Mouse (Mus musculus) CH12.LX (cell line): ENCODE measurements around the gene Smg5. TPM values are rescaled to one million over a fixed set of nuclear protein-coding genes. Genes with fewer than 3 reads are reported as not detected.

ENCODE experiments used
- DNase-seq: peaks from one replicate; pipeline ENCODE4 v3.0.0-alpha.2; 2013; ENCODE audit errors: extremely low read depth
- H3K27ac ChIP-seq: 2 replicates; pipeline ENCODE4 v1.5.1; 2012; ENCODE audit warnings: low read depth, mild to moderate bottlenecking, control low read depth, moderate library complexity; ENCODE audit not compliant: insufficient read depth
- H3K27me3 ChIP-seq: replicated peaks from 2 replicates; pipeline ENCODE3; 2012; ENCODE audit warnings: inconsistent platforms
- H3K36me3 ChIP-seq, 2 experiments: replicated peaks in 1 of 2; 2 replicates each; pipeline versions ENCODE3 to v1.6.1; 2012; ENCODE audit warnings: inconsistent platforms in 1 of 2, low read length in 1 of 2, mild to moderate bottlenecking in 1 of 2, mixed read lengths in 1 of 2, moderate library complexity in 1 of 2; ENCODE audit not compliant: control insufficient read depth in 1 of 2, insufficient read depth in 1 of 2
- H3K4me1 ChIP-seq, 2 experiments: 2 replicates each; pipeline ENCODE4 v1.6.1; 2012; ENCODE audit warnings: inconsistent platforms in 1 of 2, moderate library complexity in 1 of 2; ENCODE audit not compliant: insufficient read depth in 2 of 2, control insufficient read depth in 1 of 2
- H3K4me2 ChIP-seq: 2 replicates; pipeline ENCODE4 v1.6.1; 2012; ENCODE audit warnings: low read depth, mild to moderate bottlenecking, control low read depth; ENCODE audit not compliant: poor library complexity, insufficient read depth, severe bottlenecking
- H3K4me3 ChIP-seq, 3 experiments: fragments of 150-350 bp in 1 of 3; sonication (generic) in 1 of 3; replicated peaks in 1 of 3; 2 replicates each; pipeline versions ENCODE3 to v1.5.1; 2011 to 2012; ENCODE audit warnings: low read depth in 2 of 3, low read length in 2 of 3, mild to moderate bottlenecking in 2 of 3, moderate library complexity in 2 of 3, control low read depth in 1 of 3, improper control_type of control experiment in 1 of 3, inconsistent platforms in 1 of 3, mixed read lengths in 1 of 3; ENCODE audit not compliant: poor library complexity in 1 of 3
- H3K79me2 ChIP-seq: replicated peaks from 2 replicates; pipeline ENCODE4 v1.6.1; 2012; ENCODE audit warnings: mild to moderate bottlenecking, moderate library complexity; ENCODE audit not compliant: control insufficient read depth, poor library complexity, insufficient read depth, severe bottlenecking; ENCODE audit errors: extremely low read depth
- H3K9ac ChIP-seq: 2 replicates; pipeline ENCODE4 v1.6.1; 2012; ENCODE audit warnings: low read depth, mild to moderate bottlenecking, control low read depth, moderate library complexity; ENCODE audit not compliant: insufficient read depth
- H3K9me3 ChIP-seq: replicated peaks from 2 replicates; pipeline ENCODE3; 2012; ENCODE audit warnings: low read length, inconsistent platforms, mixed read lengths
- CHD1 ChIP-seq: IDR thresholded peaks from 2 replicates; pipeline ENCODE4 v1.6.1; 2012; ENCODE audit warnings: low read depth, low read length, improper control_type of control experiment, inconsistent platforms
- CTCF ChIP-seq, 2 experiments: IDR thresholded peaks in 1 of 2; conservative IDR thresholded peaks in 1 of 2; 2 replicates each; pipeline ENCODE4 v1.5.1; 2011 to 2012; ENCODE audit warnings: low read depth in 2 of 2, low read length in 2 of 2, improper control_type of control experiment in 1 of 2, inconsistent platforms in 1 of 2, mild to moderate bottlenecking in 1 of 2, moderate library complexity in 1 of 2
- E2F4 ChIP-seq: IDR thresholded peaks from 2 replicates; pipeline ENCODE4 v1.6.1; 2011; ENCODE audit warnings: low read depth, low read length, improper control_type of control experiment; ENCODE audit not compliant: insufficient replicate concordance
- ELF1 ChIP-seq: IDR thresholded peaks from 2 replicates; pipeline ENCODE4 v1.6.1; 2014; ENCODE audit warnings: low read depth, mild to moderate bottlenecking, inconsistent platforms, low read length, improper control_type of control experiment
- EP300 ChIP-seq: IDR thresholded peaks from 2 replicates; pipeline ENCODE4 v1.6.1; 2011; ENCODE audit warnings: low read length, improper control_type of control experiment
- ETS1 ChIP-seq: conservative IDR thresholded peaks from 2 replicates; pipeline ENCODE4 v1.6.1; 2012; ENCODE audit warnings: low read depth, mild to moderate bottlenecking, inconsistent platforms, low read length, improper control_type of control experiment, moderate library complexity
- GABPA ChIP-seq: IDR thresholded peaks from 2 replicates; pipeline ENCODE4 v1.6.1; 2012; ENCODE audit warnings: low read depth, low read length, improper control_type of control experiment, inconsistent platforms; ENCODE audit not compliant: insufficient replicate concordance
- HCFC1 ChIP-seq: IDR thresholded peaks from 2 replicates; pipeline ENCODE4 v1.6.1; 2012; ENCODE audit warnings: low read depth, mild to moderate bottlenecking, inconsistent platforms, low read length, improper control_type of control experiment
- IRF4 ChIP-seq: IDR thresholded peaks from 2 replicates; pipeline ENCODE4 v1.6.1; 2014; ENCODE audit warnings: low read depth, mild to moderate bottlenecking, inconsistent platforms, low read length, improper control_type of control experiment
- JUN ChIP-seq: IDR thresholded peaks from 2 replicates; pipeline ENCODE4 v1.6.1; 2011; ENCODE audit warnings: low read depth, mild to moderate bottlenecking, low read length, improper control_type of control experiment, moderate library complexity; ENCODE audit not compliant: insufficient read depth
- JUND ChIP-seq: conservative IDR thresholded peaks from 2 replicates; pipeline ENCODE4 v1.6.1; 2011; ENCODE audit warnings: low read depth, low read length, improper control_type of control experiment
- MAFK ChIP-seq: IDR thresholded peaks from 2 replicates; pipeline ENCODE4 v1.6.1; 2011; ENCODE audit warnings: low read length, improper control_type of control experiment; ENCODE audit not compliant: insufficient replicate concordance
- MAX ChIP-seq: IDR thresholded peaks from 2 replicates; pipeline ENCODE4 v1.6.1; 2011; ENCODE audit warnings: low read length, improper control_type of control experiment
- MEF2A ChIP-seq: IDR thresholded peaks from 2 replicates; pipeline ENCODE4 v1.6.1; 2014; ENCODE audit warnings: low read depth, mild to moderate bottlenecking, inconsistent platforms, low read length, improper control_type of control experiment, borderline replicate concordance
- MXI1 ChIP-seq: IDR thresholded peaks from 2 replicates; pipeline ENCODE4 v1.6.1; 2011; ENCODE audit warnings: mild to moderate bottlenecking, low read depth, low read length, improper control_type of control experiment
- MYC ChIP-seq: IDR thresholded peaks from 2 replicates; pipeline ENCODE4 v1.6.1; 2011; ENCODE audit warnings: low read depth, mild to moderate bottlenecking, improper control_type of control experiment, low read length
- NELFE ChIP-seq: IDR thresholded peaks from 2 replicates; pipeline ENCODE4 v1.6.1; 2011; ENCODE audit warnings: low read depth, low read length, improper control_type of control experiment
- NRF1 ChIP-seq: IDR thresholded peaks from 2 replicates; pipeline ENCODE4 v1.6.1; 2014; ENCODE audit warnings: low read depth, mild to moderate bottlenecking, inconsistent platforms, low read length, improper control_type of control experiment, moderate library complexity
- PAX5 ChIP-seq: IDR thresholded peaks from 2 replicates; pipeline ENCODE4 v1.6.1; 2012; ENCODE audit warnings: low read length, inconsistent platforms, mixed read lengths
- POLR2A ChIP-seq: IDR thresholded peaks from 2 replicates; pipeline ENCODE4 v1.6.1; 2011; ENCODE audit warnings: low read depth, mild to moderate bottlenecking, improper control_type of control experiment, low read length
- RCOR1 ChIP-seq: conservative IDR thresholded peaks from 2 replicates; pipeline ENCODE4 v1.6.1; 2012; ENCODE audit warnings: low read depth, mild to moderate bottlenecking, inconsistent platforms, low read length, improper control_type of control experiment
- SIN3A ChIP-seq: IDR thresholded peaks from 2 replicates; pipeline ENCODE4 v1.6.1; 2012; ENCODE audit warnings: low read length, improper control_type of control experiment, inconsistent platforms
- TBP ChIP-seq: conservative IDR thresholded peaks from 2 replicates; pipeline ENCODE4 v1.6.1; 2011; ENCODE audit warnings: low read depth, low read length, improper control_type of control experiment
- TCF12 ChIP-seq: IDR thresholded peaks from 2 replicates; pipeline ENCODE4 v1.6.1; 2014; ENCODE audit warnings: low read depth, mild to moderate bottlenecking, inconsistent platforms, low read length, improper control_type of control experiment
- UBTF ChIP-seq: IDR thresholded peaks from 2 replicates; pipeline ENCODE4 v1.6.1; 2012; ENCODE audit warnings: low read depth, mild to moderate bottlenecking, inconsistent platforms, low read length, improper control_type of control experiment, moderate library complexity
- USF1 ChIP-seq: IDR thresholded peaks from 2 replicates; pipeline ENCODE4 v1.6.1; 2014; ENCODE audit warnings: low read depth, mild to moderate bottlenecking, inconsistent platforms, low read length, improper control_type of control experiment
- USF2 ChIP-seq: conservative IDR thresholded peaks from 2 replicates; pipeline ENCODE4 v1.6.1; 2011; ENCODE audit warnings: low read depth, low read length, improper control_type of control experiment
- ZKSCAN1 ChIP-seq: IDR thresholded peaks from 2 replicates; pipeline ENCODE4 v1.6.1; 2012; ENCODE audit warnings: low read depth, inconsistent platforms, low read length, improper control_type of control experiment, borderline replicate concordance
- ZNF384 ChIP-seq: IDR thresholded peaks from 2 replicates; pipeline ENCODE4 v1.6.1; 2012; ENCODE audit warnings: low read depth, low read length, improper control_type of control experiment, inconsistent platforms
- dilution Hi-C: fragments of 300-500 bp; cut with MboI; formaldehyde crosslinking; loops from 2 replicates; pipeline ENCODE4 v1.14.3; 2020; ENCODE audit warnings: low sequenced_read_pairs; ENCODE audit not compliant: extremely low pct_unique_long_range_greater_than_20kb, extremely low pct_ligation_motif_present
- in situ Hi-C: fragments of 300-500 bp; cut with MboI; formaldehyde crosslinking; loops from 3 replicates; pipeline ENCODE4 v1.14.3; 2019; ENCODE audit warnings: low sequenced_read_pairs, low pct_ligation_motif_present, low pct_unique_long_range_greater_than_20kb, mixed read lengths
- polyA plus RNA-seq: library from polyadenylated mRNA; unstranded; fragments of >175 nt; gene quantifications from 2 replicates; pipeline ENCODE4 v1.2.1, GENCODE M21; 2012; ENCODE audit warnings: low read depth; ENCODE audit not compliant: insufficient read length
- total RNA-seq, 2 experiments: library from RNA; depleted of rRNA; stranded (reverse); fragments of 300-350 nt in 1 of 2; fragments of >200 nt in 1 of 2; gene quantifications; 2 replicates each; pipeline ENCODE4 v1.2.3; 2012 to 2014

Smg5 gene
- total and polyA plus RNA-seq, 3 experiments: 43.7 to 81.6 (median 58.3) TPM

DNA sequence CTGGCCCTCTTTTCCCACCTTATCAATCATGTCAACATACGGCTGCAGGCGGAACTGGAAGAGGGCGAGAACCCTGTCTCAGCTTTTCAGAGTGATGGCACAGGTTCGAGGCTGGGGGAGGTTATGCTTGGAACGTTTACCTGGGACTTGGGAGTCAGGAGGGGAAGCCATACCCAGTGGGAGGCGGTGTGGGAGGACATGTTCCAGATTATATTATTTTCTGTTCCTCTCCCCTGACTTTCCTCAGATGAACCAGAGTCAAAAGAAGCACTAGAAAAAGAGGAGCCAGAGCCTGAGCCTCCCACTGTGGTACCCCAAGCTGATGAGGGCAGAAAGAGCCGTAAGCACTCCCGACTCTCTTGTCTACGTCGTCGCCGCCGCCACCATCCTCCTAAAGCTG lies 14.7 kb downstream of the Smg5 start:
- Histone ChIP-seq H3K79me2 (no peaks in the 10 kb centered on the region), H3K9ac (no peak overlapping the region), H3K4me3 (no peak overlapping the region), H3K4me1 (no peaks in the 10 kb centered on the region), H3K4me2 (no peak overlapping the region), H3K27me3 (no peaks in the 10 kb centered on the region), H3K27ac (no peak overlapping the region), H3K36me3 (peaks cover 93 to 98% of the 10 kb centered on the region in 2 experiments), H3K9me3 (no peaks in the 10 kb centered on the region)
- in situ Hi-C loops (no loop called here), dilution Hi-C loops (no loop called here)
- TF ChIP-seq CTCF (conservative IDR thresholded peaks at IDR 0.05 in 1 of 2, IDR thresholded peaks at IDR 0.05 in 1 of 2; ENCODE audit: low read depth in 2 of 2, low read length in 2 of 2): no peak
- no peak for TF ChIP-seq TBP
- TF ChIP-seq MAX: no peak
- TF ChIP-seq JUN: no peak
- TF ChIP-seq JUND: no peak
- TF ChIP-seq SIN3A: no peak
- no peak for TF ChIP-seq ETS1
- TF ChIP-seq ZKSCAN1: no peak
- no peak for TF ChIP-seq MAFK
- no peak for TF ChIP-seq GABPA
- TF ChIP-seq NELFE: no peak
- TF ChIP-seq ZNF384: no peak
- TF ChIP-seq E2F4: no peak
- no peak for TF ChIP-seq USF1
- no peak for TF ChIP-seq IRF4
- TF ChIP-seq MYC: no peak
- TF ChIP-seq NRF1: no peak
- TF ChIP-seq UBTF: no peak
- no peak for DNase-seq

DNA sequence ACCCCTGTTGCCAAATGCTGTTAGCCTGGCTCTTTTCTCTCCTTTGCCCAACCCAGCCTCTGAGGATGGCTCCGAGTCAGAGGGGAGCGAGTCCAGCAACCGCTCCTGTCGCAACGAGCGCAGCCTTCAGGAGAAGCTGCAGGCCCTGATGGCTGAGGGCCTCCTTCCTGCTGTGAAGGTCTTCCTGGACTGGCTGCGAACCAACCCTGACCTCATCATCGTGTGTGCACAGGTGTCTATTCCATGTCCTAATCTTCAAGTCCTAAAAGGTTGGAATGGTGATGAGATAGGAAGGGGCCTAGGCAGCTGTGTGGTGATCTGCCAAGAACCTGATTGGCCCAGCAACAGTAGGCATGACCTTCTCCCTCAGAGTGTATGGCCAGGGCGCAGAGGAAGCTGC lies 16.8 kb downstream of the Smg5 start:
- in situ Hi-C loops: no loop called here

More for the DNA sequence above, 16.8 kb downstream of the Smg5 start:
- no peak for DNase-seq
- TF ChIP-seq IRF4 (no peak), SIN3A (no peak), HCFC1 (no peak), MEF2A (no peak), MXI1 (no peak), MYC (no peak), ZNF384 (no peak), EP300 (no peak), UBTF (no peak), CHD1 (no peak), CTCF (conservative IDR thresholded peaks at IDR 0.05 in 1 of 2, IDR thresholded peaks at IDR 0.05 in 1 of 2; ENCODE audit: low read depth in 2 of 2, low read length in 2 of 2) (no peak), TCF12 (no peak), PAX5 (no peak), POLR2A (no peak), ELF1 (no peak), RCOR1 (no peak), E2F4 (no peak), USF2 (no peak), NELFE (no peak)
- Histone ChIP-seq H3K4me3 (no peak overlapping the region), H3K9ac (no peak overlapping the region), H3K4me2 (no peak overlapping the region), H3K79me2 (no peaks in the 10 kb centered on the region), H3K27ac (no peak overlapping the region), H3K9me3 (no peaks in the 10 kb centered on the region), H3K36me3 (peaks cover 94 to 98% of the 10 kb centered on the region in 2 experiments), H3K4me1 (no peaks in the 10 kb centered on the region), H3K27me3 (no peaks in the 10 kb centered on the region)
- dilution Hi-C loops: no loop called here
